Mouse (Mus musculus) splenic B cell, adult 2 months (primary cell): ENCODE measurements around the gene Uprt.

Experiments
- DNase-seq: peaks from one replicate; pipeline ENCODE4 v3.0.0-alpha.2; 2011; ENCODE audit warnings: low read depth, low spot score
- H3K27me3 ChIP-seq: 2 replicates; pipeline ENCODE4 v1.6.1; 2012; ENCODE audit warnings: mild to moderate bottlenecking, low read length, moderate library complexity, mixed read lengths; ENCODE audit not compliant: control insufficient read depth, poor library complexity, insufficient read depth, severe bottlenecking
- H3K36me3 ChIP-seq: 2 replicates; pipeline ENCODE4 v1.6.1; 2012; ENCODE audit warnings: mild to moderate bottlenecking, low read length, moderate library complexity, mixed read lengths; ENCODE audit not compliant: control insufficient read depth, poor library complexity, insufficient read depth, severe bottlenecking

Gene Uprt

GRCm38 (mm10) chrX:104545283-104545682 is 62.7 kb downstream of the Uprt start:
- Histone ChIP-seq H3K36me3 (no peaks in the 10 kb centered on the region), H3K27me3 (no peaks in the 10 kb centered on the region)
- DNase-seq: no peak
